Mouse (Mus musculus) lung, postnatal 0 days (tissue): ENCODE measurements around the gene Zscan20.
"Not testable (repeated sequence)": the region's sequence is repeated elsewhere in the genome, so short reads cannot be mapped to it uniquely, and the experiment has no call there.

Source experiments
- CTCF ChIP-seq: IDR thresholded peaks from 2 replicates; pipeline ENCODE4 v1.5.1; 2016; ENCODE audit warnings: antibody characterized with exemption, mild to moderate bottlenecking
- EP300 ChIP-seq: IDR thresholded peaks from 2 replicates; pipeline ENCODE4 v1.6.1; 2016; ENCODE audit warnings: antibody characterized with exemption, mild to moderate bottlenecking, control low read depth

DNA sequence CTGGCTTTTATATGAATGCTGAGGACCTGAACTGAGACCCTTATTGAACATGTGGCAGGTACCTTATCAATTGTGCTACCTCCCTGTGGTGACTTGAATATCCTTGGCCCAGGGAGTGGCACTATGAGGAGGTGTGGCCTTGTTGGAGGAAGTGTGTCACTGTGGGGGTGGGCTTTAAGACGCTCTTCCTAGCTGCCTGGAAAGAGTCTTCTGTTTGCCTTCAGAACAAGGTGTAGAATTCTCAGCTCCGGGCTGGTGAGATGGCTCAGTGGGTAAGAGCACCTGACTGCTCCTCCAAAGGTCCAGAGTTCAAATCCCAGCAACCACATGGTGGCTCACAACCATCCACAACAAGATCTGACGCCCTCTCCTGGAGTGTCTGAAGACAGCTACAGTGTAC is 1.8 kb upstream of the Zscan20 start:
- TF ChIP-seq EP300, CTCF: not testable (repeated sequence)
